Mouse (Mus musculus) liver, embryonic 16.5 days (tissue): ENCODE data around the gene Slco3a1. TPM values are rescaled to one million over a fixed set of nuclear protein-coding genes. Genes with fewer than 3 reads are reported as not detected.

Source experiments
- ATAC-seq: fragments of 200-750 bp; cut with Nextera tagmentation; 2 replicates; pipeline ENCODE4 v1.8.0; 2017; ENCODE audit warnings: low read depth, mild to moderate bottlenecking, moderate number of reproducible peaks, moderate library complexity
- H3K27ac ChIP-seq: fragments of 300-500 bp; sonication (generic); 2 replicates; pipeline ENCODE4 v1.5.1; 2014; ENCODE audit warnings: mild to moderate bottlenecking, low read length
- H3K27me3 ChIP-seq: fragments of 300-500 bp; sonication (generic); 2 replicates; pipeline ENCODE4 v1.6.1; 2014; ENCODE audit warnings: low read depth, low read length, mixed read lengths; ENCODE audit not compliant: control insufficient read depth, insufficient read depth
- H3K36me3 ChIP-seq: fragments of 300-500 bp; sonication (generic); 2 replicates; pipeline ENCODE4 v1.6.1; 2014; ENCODE audit warnings: mild to moderate bottlenecking; ENCODE audit not compliant: control insufficient read depth, insufficient read depth
- H3K4me1 ChIP-seq: fragments of 300-500 bp; sonication (generic); 2 replicates; pipeline ENCODE4 v1.6.1; 2014; ENCODE audit warnings: low read depth, low read length, mixed read lengths; ENCODE audit not compliant: control insufficient read depth
- H3K4me2 ChIP-seq: fragments of 300-500 bp; sonication (generic); 2 replicates; pipeline ENCODE4 v1.6.1; 2014; ENCODE audit warnings: low read depth, low read length, mixed read lengths
- H3K4me3 ChIP-seq: fragments of 300-500 bp; sonication (generic); 2 replicates; pipeline ENCODE4 v1.5.1; 2014; ENCODE audit warnings: low read depth, mild to moderate bottlenecking, low read length
- H3K9ac ChIP-seq: fragments of 300-500 bp; sonication (generic); 2 replicates; pipeline ENCODE4 v1.6.1; 2014; ENCODE audit warnings: low read depth, low read length
- H3K9me3 ChIP-seq: fragments of 300-500 bp; sonication (generic); replicated peaks from 2 replicates; pipeline ENCODE4 v1.6.1; 2016; ENCODE audit warnings: low read length; ENCODE audit not compliant: control insufficient read depth
- WGBS: fragments of 180-500 bp; shearing (Covaris S2); extraction: QIAGEN DNeasy Blood & Tissue Kit; methylation state at CpG from one replicate; pipeline ENCODE4 v1.1.7; 2014; ENCODE audit not compliant: insufficient replicate concordance; 5-methylcytosine and 5-hydroxymethylcytosine counted together
- polyA plus RNA-seq: library from polyadenylated mRNA; unstranded; fragments of >200 nt; fragmentation: Nextera tagmentation; extraction: Ambion mirVana; gene quantifications from 2 replicates; pipeline ENCODE4 v1.2.1, GENCODE M21; 2015

Slco3a1 gene
- polyA plus RNA-seq, 1 experiment from 2014 or later = 1.2 TPM

GRCm38 (mm10) chr7:74353240-74353639 lies 201.3 kb downstream of the Slco3a1 start:
- no peak overlapping the region for H3K4me2 ChIP-seq
- no peak overlapping the region for H3K9ac ChIP-seq
- WGBS = 78% methylated on average over 7 of the region's 7 CpGs
- ATAC-seq = no peak
- H3K4me3 ChIP-seq = no peak overlapping the region
- H3K27ac ChIP-seq = no peak overlapping the region
- H3K4me1 ChIP-seq = no peaks in the 10 kb centered on the region
- no peaks in the 10 kb centered on the region for H3K27me3 ChIP-seq
- H3K9me3 ChIP-seq = no peaks in the 10 kb centered on the region
- H3K36me3 ChIP-seq = no peaks in the 10 kb centered on the region

GRCm38 (mm10) chr7:74348318-74348890 lies 206.2 kb downstream of the Slco3a1 start:
- H3K27ac ChIP-seq = no peak overlapping the region
- ATAC-seq = no peak
- H3K27me3 ChIP-seq = no peaks in the 10 kb centered on the region
- H3K36me3 ChIP-seq = no peaks in the 10 kb centered on the region
- no peaks in the 10 kb centered on the region for H3K4me1 ChIP-seq
- H3K4me2 ChIP-seq = no peak overlapping the region
- 60% methylated on average over 7 of the region's 7 CpGs for WGBS
- H3K9me3 ChIP-seq = no peaks in the 10 kb centered on the region
- H3K9ac ChIP-seq = no peak overlapping the region
- no peak overlapping the region for H3K4me3 ChIP-seq

- Histone ChIP-seq H3K4me2 (no peak overlapping the region), H3K36me3 (no peaks in the 10 kb centered on the region), H3K4me3 (no peak overlapping the region), H3K9ac (no peak overlapping the region), H3K27ac (no peak overlapping the region), H3K4me1 (no peaks in the 10 kb centered on the region), H3K9me3 (no peaks in the 10 kb centered on the region), H3K27me3 (no peaks in the 10 kb centered on the region)
- WGBS = 75% methylated on average over 9 of the region's 9 CpGs
- no peak for ATAC-seq
These were observed 207.6 kb downstream of the Slco3a1 start for GRCm38 (mm10) chr7:74347026-74347425.

GRCm38 (mm10) chr7:74346451-74346850 lies 208.1 kb downstream of the Slco3a1 start:
- 69% methylated on average over 3 of the region's 3 CpGs for WGBS
- H3K9ac ChIP-seq = no peak overlapping the region
- H3K4me1 ChIP-seq = no peaks in the 10 kb centered on the region
- no peak for ATAC-seq
- H3K27ac ChIP-seq = no peak overlapping the region
- no peaks in the 10 kb centered on the region for H3K27me3 ChIP-seq
- H3K36me3 ChIP-seq = no peaks in the 10 kb centered on the region
- no peak overlapping the region for H3K4me2 ChIP-seq
- H3K4me3 ChIP-seq = no peak overlapping the region
- no peaks in the 10 kb centered on the region for H3K9me3 ChIP-seq

- H3K27ac ChIP-seq = no peak overlapping the region
- WGBS = 53% methylated on average over 4 of the region's 4 CpGs
- H3K27me3 ChIP-seq = no peaks in the 10 kb centered on the region
- no peaks in the 10 kb centered on the region for H3K9me3 ChIP-seq
- no peaks in the 10 kb centered on the region for H3K4me1 ChIP-seq
- H3K4me2 ChIP-seq = no peak overlapping the region
- H3K36me3 ChIP-seq = no peaks in the 10 kb centered on the region
- no peak for ATAC-seq
- H3K4me3 ChIP-seq = no peak overlapping the region
- no peak overlapping the region for H3K9ac ChIP-seq
These were observed 213.3 kb downstream of the Slco3a1 start for GRCm38 (mm10) chr7:74341149-74341805.

- Histone ChIP-seq H3K4me2 (no peak overlapping the region), H3K4me3 (no peak overlapping the region), H3K27ac (no peak overlapping the region), H3K27me3 (no peaks in the 10 kb centered on the region), H3K9ac (no peak overlapping the region), H3K36me3 (no peaks in the 10 kb centered on the region), H3K9me3 (no peaks in the 10 kb centered on the region), H3K4me1 (no peaks in the 10 kb centered on the region)
- ATAC-seq = no peak
- WGBS = 24% methylated on average over 8 of the region's 8 CpGs
These were observed 214.1 kb downstream of the Slco3a1 start for GRCm38 (mm10) chr7:74340419-74340954.

GRCm38 (mm10) chr7:74337677-74338420 lies 216.7 kb downstream of the Slco3a1 start:
- WGBS = 50% methylated on average over 6 of the region's 6 CpGs
- ATAC-seq = no peak
- Histone ChIP-seq H3K27ac (no peak overlapping the region), H3K4me2 (no peak overlapping the region), H3K9me3 (no peaks in the 10 kb centered on the region), H3K36me3 (no peaks in the 10 kb centered on the region), H3K4me1 (no peaks in the 10 kb centered on the region), H3K9ac (no peak overlapping the region), H3K4me3 (no peak overlapping the region), H3K27me3 (no peaks in the 10 kb centered on the region)

GRCm38 (mm10) chr7:74332323-74332722 lies 222.3 kb downstream of the Slco3a1 start:
- Histone ChIP-seq H3K27me3 (no peaks in the 10 kb centered on the region), H3K4me2 (no peak overlapping the region), H3K9me3 (no peaks in the 10 kb centered on the region), H3K9ac (no peak overlapping the region), H3K27ac (no peak overlapping the region), H3K4me1 (no peaks in the 10 kb centered on the region), H3K4me3 (no peak overlapping the region), H3K36me3 (no peaks in the 10 kb centered on the region)
- ATAC-seq = no peak
- 77% methylated on average over 3 of the region's 3 CpGs for WGBS
